Mouse (Mus musculus) activated CD4-positive, CD25-positive, alpha-beta regulatory T cell, adult 9 weeks (primary cell): ENCODE measurements around the gene Traip. TPM values are rescaled to one million over a fixed set of nuclear protein-coding genes. Genes with fewer than 3 reads are reported as not detected.

ENCODE experiments used
- polyA plus RNA-seq: library from polyadenylated mRNA; unstranded; fragments of 100-300 nt; shearing (Covaris generic); gene quantifications from one replicate; pipeline ENCODE4 v1.2.1, GENCODE M21; 2017

Traip gene
- 5.7 TPM for polyA plus RNA-seq

GRCm38 (mm10) chr9:107949922-107950235 is at the start of gene Traip:
Gene Traip, plus strand, starts transcription at chr9:107950136.

GRCm38 (mm10) chr9:107906252-107906966 is 43.5 kb upstream of the Traip start, which contains the start of gene Mst1r:
Gene Mst1r, plus strand, starts transcription at chr9:107906873.

GRCm38 (mm10) chr9:107928169-107928568 is 21.8 kb upstream of the Traip start, which contains the start of gene Actl11:
Gene Actl11, plus strand, starts transcription at chr9:107928469.

GRCm38 (mm10) chr9:107935374-107935773 is 14.6 kb upstream of the Traip start, which contains the start of gene Camkv:
Gene Camkv, plus strand, starts transcription at chr9:107935674.

GRCm38 (mm10) chr9:107975399-107976386 is 25.8 kb downstream of the Traip start, which contains the start of gene Uba7:
Gene Uba7, plus strand, starts transcription at chr9:107975505.

GRCm38 (mm10) chr9:107982681-107983346 is 32.9 kb downstream of the Traip start, which contains the start of gene Gm20661:
Gene Gm20661, plus strand, starts transcription at chr9:107983058.

GRCm38 (mm10) chr9:107985131-107986119 is 35.5 kb downstream of the Traip start, which contains the start of gene Inka1:
Gene Inka1, minus strand, starts transcription at chr9:107985879.

GRCm38 (mm10) chr9:107992197-107992596 is 42.3 kb downstream of the Traip start, which contains the start of gene Cdhr4:
Gene Cdhr4, plus strand, starts transcription at chr9:107992497.

GRCm38 (mm10) chr9:107996049-107996448 is 46.1 kb downstream of the Traip start, which contains the start of gene Gm20662:
Gene Gm20662, plus strand, starts transcription at chr9:107996349.

GRCm38 (mm10) chr9:108001922-108002770 is 52.2 kb downstream of the Traip start, which contains the start of gene Ip6k1:
Gene Ip6k1, plus strand, starts transcription at chr9:108002501.

Other genes starting within 250 kb of the Traip start
- gene Sema3f, start 239.7 kb upstream of the Traip start, polyA plus RNA-seq, result not detected
- gene Rbm5, start 179.1 kb upstream of the Traip start, polyA plus RNA-seq, result 359 TPM
- gene Rbm6, start 76.9 kb upstream of the Traip start, polyA plus RNA-seq, result 118 TPM
- 24.2 TPM for gene Mon1a, start 62.0 kb upstream of the Traip start, polyA plus RNA-seq
- gene Mst1r, start 43.3 kb upstream of the Traip start, polyA plus RNA-seq, result not detected
- not detected for gene Actl11, start 21.7 kb upstream of the Traip start, polyA plus RNA-seq
- not detected for gene Camkv, start 14.5 kb upstream of the Traip start, polyA plus RNA-seq
- 321 TPM for gene Uba7, start 25.4 kb downstream of the Traip start, polyA plus RNA-seq
- 0.27 TPM for gene Gm20661, start 32.9 kb downstream of the Traip start, polyA plus RNA-seq
- 2.3 TPM for gene Inka1, start 35.7 kb downstream of the Traip start, polyA plus RNA-seq
- gene Cdhr4, start 42.4 kb downstream of the Traip start, polyA plus RNA-seq, result 0.77 TPM
- gene Gm20662, start 46.2 kb downstream of the Traip start, polyA plus RNA-seq, result not detected
- gene Ip6k1, start 52.4 kb downstream of the Traip start, polyA plus RNA-seq, result 68.8 TPM
- 40.7 TPM for gene Gmppb, start 99.1 kb downstream of the Traip start, polyA plus RNA-seq
- gene Amigo3, start 103.0 kb downstream of the Traip start, polyA plus RNA-seq, result 4.8 TPM
- gene Mst1, start 130.3 kb downstream of the Traip start, polyA plus RNA-seq, result 1.2 TPM
- gene Rnf123, start 133.2 kb downstream of the Traip start, polyA plus RNA-seq, result 189 TPM
- gene Apeh, start 144.5 kb downstream of the Traip start, polyA plus RNA-seq, result 140 TPM
- 0.81 TPM for gene Bsn, start 240.2 kb downstream of the Traip start, polyA plus RNA-seq